Mouse (Mus musculus): ENCODE results near the gene Mapkapk5. TPM values are rescaled to one million over a fixed set of nuclear protein-coding genes. Genes with fewer than 3 reads are reported as not detected.

Mapkapk5 gene
- polyA plus RNA-seq (2017; shearing (Covaris generic)) = 10 to 100 TPM; 23.4 to 26.0 TPM

DNA sequence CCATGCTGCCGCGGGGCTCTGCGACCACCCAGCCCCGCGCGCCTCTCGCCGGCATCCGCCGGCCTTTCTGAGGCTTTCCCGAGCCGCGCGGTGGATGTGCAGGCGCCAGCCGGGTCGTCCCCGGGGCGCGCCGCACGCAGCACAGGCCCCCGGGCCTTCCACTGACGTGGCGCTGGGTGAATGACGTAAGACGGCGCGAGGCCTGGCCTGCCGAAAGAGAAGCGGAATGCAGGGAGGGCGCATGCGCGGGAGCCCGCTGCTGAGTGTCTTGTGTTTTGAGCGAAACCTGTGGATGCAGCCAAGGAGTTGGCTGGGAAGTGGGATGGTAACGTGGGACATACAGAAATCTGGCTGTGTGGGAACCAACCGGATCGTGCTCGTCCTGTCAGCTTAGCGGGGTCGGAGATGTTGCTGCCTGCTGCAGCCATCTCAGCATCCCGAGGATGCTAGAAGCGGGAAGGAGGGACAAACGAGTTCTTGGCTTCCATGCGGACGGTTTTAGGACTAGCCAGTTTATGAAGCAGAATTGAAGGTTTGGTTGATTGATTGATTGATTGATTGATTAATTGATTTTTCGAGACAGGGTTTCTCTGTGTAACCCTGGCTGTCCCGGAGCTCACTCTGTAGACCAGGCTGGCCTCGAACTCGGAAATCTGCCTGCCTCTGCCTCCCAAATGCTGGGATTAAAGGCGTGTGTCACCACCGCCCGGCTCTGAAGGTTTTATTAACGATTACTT is at the start of gene Mapkapk5:
Gene Mapkapk5, minus strand, starts transcription at position 113 of the 737 bp plus-strand sequence.
- ATAC-seq = peak; percentile 89

DNA sequence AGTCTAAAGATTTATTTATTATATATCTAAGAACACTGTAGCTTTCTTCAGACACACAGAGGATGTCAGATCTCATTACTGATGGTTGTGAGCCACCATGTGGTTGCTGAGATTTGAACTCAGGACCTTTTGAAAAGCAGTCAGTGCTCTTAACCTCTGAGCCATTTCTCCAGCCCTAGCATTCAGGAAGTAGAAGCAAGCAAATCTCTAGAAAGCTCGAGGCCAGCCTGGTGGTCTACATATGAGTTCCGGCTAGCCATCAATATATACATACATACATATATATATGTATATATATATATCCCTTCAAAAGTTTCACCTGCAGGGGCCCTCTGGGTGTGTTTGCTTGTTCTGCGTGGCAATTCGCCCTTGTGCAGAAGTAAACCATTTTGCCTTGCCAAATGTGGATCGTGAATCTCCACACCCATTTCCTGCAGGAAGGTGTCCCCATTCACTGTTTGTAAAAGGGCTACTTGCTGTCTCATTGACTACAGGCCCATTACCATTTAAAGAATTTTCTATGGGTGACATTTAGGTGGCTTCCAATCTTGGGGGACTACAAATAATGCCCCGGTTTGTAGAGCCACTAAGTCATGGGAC is 49.1 kb upstream of the Mapkapk5 start:
- no peak for ATAC-seq

DNA sequence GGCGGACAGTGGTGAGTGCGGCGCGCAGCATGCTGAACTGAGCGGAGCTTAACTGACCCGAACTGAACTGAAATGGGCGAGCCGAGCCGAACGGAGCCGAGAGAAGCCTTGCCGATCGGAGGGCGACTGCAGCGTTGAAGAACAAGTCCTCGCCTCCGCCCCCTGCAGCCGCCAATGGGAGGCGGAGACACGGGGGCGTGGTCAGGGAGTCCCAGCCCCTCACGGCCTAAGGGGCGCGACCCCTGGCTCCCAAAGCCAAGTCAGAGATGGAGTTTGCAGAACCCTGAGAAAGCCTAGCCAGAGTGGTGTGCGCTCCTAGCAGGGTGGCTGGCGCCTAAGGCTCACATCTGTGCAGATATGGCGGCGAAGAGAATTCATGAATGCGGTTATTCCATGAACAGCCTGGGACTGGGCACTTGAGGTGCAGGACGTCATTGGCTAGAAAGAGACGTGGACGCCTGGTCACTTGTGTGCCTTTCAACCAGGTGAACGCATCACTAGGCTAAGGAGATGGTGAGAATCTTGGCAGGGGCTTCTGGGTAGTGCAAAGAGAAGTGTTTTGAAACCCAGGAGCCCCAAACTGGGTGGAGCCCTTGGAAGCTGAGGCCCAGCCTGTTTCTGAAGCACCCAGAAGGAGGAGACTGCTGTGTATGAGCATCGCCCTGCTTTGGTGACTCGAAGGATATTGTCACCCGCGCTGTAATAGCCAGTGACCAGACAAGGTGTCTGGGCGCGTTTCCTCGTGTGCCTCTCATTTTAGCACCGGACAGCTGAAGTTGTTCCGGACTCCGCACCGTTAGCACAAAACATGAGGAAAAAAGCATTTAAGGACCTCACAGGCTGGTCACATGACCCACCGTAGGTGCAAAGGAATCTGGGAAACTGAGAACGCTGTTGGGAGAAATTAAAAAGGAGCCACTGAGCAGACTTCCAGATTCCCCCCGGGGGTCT is 48.0 kb upstream of the Mapkapk5 start, which contains the start of gene Aldh2:
Gene Aldh2, minus strand, starts transcription at position 374 of the 951 bp plus-strand sequence.
- peak; percentile 81 for ATAC-seq

DNA sequence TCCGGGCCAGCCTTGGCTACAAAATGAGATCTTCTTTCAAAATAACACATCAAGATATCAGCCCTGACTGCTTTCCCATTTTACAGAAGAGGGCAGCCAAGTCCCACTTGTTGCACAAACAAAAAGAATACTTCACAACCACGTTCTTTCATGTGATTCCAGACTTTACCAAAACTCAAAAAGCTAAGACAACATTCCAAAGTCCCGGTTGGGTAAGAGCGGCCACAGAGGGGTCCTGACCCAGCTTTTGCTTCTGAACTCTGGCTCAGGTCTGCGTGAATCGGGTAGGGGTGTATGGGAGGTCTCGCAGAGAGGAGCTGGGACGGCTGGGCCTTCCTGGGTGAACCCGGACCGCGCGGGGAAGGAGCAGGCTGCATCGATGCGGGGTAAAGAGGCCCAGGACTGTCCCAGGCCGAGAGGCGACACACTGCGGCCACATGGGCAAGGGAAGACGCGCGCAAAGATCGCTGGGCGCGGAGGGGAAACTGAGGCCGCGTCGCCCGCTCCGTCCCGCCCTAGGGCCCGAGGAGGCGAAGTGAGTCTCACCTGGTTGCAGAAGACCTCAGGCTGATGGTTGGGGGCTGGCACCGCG is 47.2 kb upstream of the Mapkapk5 start:
- ATAC-seq = no peak

DNA sequence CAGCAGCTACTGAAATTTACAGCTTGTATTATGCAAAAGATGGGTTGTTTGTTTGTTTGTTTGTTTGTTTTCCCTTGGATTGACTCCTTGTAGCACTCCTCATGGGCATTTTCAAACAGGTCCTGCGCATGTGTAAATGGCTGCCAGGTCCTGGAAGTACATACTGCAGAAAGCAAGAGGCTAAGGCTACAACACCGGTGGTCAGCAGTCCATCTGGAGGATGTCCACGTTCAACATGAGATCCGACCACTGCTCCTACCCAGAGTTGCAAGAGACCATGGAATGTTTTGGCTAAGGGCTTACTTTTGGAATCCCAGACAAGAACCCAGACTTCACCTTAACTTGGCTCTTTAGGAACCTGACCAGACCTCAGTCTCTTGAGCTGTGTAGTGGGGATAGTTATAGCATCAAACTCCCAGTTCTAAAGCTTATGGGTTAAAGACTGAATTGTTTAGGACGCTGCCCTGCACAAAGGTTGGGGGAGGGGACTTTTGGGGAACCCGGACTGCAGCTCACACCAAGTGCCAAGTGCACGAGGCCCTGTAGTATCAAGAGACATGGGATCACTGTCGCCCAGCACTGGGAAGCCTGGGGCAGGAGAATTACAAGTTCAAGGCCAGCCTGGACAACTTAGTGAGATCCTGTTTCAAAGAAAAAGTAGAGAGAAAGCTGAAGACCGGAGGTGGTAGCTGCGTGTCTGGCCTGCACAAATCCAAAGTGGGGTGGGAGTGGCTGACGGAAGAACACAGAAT is 46.5 kb upstream of the Mapkapk5 start:
- no peak for ATAC-seq

DNA sequence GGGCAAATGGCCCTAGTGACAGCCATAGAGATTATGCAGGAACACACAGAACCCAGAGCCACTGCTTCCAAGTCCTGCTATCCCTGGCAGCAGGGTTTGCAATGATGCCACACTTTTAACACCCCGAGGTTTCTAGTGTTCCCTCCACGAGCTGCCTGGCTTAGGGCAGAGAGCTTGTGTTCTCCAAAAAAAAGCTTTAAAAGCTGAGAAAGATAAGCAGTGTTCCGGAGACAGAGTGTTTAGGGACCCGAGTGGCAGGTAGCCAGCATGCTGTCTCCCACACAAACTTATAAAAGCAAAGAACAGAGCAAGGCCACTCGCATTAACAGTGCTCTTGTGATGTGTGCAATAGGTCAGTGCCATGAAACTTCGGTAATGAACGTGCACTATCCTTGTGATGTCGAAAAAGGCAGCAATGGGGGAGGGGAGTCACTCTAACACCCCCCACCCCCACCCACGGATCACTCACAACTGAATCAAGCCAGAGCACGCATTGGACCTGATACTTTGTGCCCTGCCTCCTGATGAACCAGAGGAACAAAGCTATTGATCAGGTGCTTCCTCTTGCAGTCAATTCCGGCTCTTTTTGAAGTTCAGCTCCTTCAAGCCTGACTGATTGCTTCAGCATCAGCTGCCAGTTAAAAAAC is 45.8 kb upstream of the Mapkapk5 start:
- no peak for ATAC-seq

DNA sequence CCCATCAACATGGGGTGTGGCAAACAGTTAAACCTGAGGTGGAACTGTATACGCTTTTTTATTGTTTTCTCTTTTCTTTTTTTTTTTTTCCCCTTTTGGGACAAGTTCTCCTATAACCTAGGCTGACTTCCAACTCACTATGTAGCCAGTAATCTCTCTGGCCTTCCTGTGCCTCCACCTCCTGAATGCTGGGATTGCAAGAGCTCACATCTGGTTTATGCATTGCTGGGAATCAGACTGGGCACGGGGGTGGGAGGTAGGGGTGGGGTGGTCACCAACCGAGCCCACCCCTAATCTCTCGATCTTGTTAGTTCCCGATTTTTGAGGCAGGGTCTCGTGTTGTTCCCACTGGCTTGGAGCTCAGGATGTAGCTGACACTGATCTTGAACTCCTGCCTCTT is 44.2 kb upstream of the Mapkapk5 start:
- no peak for ATAC-seq

DNA sequence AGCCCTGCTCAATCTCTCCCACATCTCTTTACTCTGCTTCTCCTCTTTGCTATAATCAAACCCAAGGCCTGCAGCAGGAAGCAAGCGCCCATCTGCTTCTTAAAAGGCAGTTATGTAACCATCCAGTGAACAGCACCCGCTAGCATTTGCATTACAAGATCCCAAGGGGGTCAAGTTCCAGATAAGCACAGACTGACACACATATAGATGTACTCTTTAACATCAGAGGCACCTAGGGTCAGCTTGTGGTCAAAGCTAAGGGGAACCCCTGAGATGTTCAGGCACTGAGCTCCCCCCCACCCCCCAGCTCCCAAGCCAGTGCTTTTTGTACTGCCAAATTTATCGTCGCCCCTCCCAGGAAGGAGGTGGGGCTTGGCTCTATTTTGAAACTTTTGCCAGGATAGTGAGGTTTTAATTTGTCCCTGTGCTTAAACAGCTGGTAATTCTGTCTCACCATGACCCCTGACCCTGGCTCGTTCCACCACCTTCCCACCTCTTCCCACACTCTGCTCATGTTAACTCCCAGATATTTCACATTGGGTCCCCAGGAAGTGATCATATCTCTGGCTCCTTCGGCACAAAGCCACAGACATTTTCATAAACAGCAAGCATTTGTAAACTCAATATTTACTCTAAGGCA is 40.8 kb upstream of the Mapkapk5 start:
- peak; percentile 28 for ATAC-seq

DNA sequence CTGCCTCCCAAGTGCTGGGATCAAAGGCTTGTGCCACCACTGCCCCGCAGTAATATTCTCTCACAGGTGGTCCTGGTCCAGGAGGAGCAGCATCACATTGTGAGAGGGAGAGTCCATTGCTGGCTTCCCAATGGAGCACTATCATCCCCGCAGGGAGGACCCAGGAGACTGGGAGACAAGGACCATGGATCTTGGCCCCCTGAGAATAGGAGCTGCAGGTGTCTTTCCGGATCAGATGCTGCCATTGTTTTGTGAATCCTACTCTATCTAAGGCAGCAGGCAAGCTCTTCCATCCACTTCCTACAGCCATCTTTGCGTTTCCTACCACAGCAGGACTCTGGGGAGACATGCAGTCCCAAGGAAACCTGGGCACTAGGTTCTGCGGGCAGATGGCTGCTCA is 40.0 kb upstream of the Mapkapk5 start:
- ATAC-seq = no peak

DNA sequence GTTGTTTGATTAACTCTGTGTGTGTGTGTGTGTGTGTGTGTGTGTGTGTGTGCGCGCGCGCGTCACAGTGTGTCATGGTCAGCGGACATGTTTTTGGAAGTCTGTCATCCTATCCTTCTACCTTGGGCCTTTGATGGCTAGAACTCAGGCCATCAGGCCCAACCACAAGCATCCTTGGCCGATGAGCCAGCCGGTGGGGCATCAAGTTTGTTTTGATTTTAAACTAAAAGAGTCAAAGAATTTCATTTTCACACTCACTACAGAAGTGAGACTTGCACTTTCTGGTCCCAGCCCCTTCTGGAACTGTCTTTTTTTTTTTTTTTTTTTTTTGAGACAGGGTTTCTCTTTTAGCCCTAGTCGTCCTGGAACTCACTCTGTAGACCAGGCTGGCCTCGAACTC is 39.3 kb upstream of the Mapkapk5 start:
- no peak for ATAC-seq

DNA sequence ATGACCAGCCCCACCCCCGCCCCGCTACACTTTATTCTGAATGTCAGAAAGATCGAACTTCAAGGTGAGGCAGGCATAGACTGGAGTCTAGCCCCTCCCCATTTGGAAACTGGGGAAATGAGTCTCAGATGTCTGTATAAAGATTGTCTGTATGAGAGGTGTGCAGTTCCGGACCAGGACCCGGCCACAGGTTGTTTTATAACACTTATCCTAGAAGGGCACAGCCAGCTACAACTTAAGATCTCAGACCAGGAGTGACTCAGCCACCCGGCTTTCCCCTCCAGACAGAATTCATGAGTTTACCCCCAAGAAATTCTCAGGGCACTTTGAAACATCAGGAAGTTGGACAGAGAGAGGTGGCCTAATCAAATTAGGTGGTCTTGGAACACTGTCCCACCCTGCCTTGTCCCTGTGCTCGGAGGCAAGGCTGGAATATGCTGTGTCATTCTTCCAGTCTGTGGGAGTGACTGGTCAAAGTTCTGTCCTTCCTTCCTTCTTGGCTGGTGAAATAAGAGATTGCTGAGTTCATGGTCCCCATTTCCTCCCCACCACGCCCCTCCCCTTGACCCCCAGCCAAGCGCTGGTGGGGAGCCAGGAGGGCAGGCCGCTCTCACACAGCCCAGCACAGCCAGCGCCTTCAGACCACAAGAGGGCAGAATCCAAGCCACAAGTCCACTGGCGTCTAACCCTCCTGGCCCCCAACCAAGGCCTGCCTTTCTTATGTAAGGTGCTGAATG is 38.2 kb upstream of the Mapkapk5 start:
- no peak for ATAC-seq

DNA sequence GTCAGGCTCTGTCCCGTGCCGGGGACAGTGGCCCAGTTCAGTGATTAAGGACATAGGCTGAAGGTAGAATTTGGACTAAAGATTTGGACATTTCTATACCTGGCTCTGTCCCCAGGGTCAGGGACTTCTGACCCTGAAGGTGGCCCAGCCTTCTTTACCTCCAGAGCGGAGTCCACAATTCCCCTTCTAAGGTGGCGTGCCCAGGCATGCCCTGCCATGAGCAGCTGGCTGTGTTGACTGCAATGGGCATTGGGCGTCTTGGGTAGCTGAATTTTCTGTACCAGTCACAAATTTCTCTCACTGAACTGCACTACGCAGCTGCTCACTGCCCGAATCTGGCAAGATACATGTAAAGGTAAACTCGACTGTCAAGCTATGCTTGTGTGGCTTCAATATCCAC is 36.2 kb upstream of the Mapkapk5 start:
- no peak for ATAC-seq

DNA sequence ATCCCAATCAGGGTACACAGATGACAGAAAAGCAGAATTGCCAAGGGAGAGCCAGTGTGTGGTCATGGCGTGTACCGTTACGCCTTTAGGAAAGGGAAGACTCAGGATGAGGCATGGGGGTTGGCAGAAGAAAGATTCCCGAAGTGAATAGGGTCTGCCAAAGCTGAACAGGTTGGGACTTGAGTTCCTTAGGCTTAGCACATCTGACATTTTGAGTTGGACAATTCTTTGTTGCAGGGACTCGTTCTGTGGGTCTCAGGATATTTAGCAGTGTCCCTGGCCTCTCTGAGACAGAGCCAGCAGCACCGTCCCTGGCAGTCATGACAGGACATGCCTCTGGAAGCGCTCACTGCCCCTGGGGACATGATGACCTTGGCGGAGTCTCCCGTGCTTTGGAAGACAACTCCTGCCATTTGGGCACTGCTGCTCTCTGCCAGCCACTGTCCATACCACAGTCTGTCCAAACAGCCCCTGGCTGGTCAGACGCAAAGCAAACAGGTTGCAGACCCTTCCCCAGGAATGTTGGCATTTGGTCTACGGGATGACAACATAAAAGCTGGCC is 31.3 kb upstream of the Mapkapk5 start:
- no peak for ATAC-seq

DNA sequence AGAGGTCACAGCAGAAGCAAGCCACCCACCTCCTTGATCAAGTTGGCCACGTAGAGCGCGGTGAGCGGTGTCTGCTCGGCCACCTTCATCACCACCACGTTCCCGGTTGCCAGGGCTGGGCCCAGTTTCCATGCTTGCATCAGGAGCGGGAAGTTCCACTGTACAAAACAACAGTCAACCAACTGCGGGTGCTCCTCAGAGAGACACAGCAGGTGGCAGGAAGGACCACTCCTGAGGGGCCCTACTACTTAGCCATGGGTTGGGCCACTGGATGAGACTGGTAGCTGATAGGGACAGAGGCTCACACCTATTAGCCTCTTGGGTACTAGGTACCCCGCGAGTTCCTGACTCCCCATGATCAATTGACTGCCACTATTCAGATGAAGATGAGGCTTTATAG is 30.2 kb upstream of the Mapkapk5 start:
- no peak for ATAC-seq

DNA sequence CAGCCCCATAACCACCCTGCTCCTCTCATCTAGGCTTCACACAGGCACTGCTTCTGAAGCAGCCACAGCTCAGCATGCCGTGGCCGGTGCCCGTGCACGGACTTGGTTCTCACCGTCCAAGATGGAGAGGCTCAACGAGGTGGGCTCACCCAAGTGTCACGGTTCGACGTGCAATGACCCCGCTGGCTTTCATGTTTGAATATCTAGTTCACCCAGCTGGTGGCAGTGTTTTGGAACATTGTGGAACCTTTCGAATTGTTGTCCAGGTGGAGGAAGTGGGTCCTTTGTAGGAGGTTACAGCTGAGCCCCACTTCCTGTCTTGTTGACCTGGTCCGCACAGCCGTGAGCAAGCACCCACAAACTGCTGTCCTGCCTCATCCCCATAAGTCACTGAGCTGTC is 28.4 kb upstream of the Mapkapk5 start:
- ATAC-seq = no peak

DNA sequence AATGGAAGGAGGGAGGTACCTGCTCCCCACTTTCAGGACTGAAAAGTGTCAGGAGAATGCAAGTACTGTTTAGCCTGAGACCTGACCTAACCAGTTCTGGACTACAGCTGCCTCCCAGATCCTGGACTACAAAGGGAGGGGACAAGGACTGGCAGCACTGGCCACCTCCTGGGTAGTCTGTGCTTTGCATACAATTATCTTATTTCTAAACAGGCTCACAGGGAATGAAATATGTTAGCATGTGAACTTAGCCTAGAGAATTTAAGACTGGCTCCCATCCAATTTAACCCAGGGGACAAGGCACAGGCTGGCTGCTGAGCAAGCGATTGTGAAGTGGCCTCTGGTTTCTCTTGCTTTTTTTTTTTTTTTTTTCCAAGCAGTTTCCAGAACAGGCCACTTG is 25.1 kb upstream of the Mapkapk5 start:
- no peak for ATAC-seq

DNA sequence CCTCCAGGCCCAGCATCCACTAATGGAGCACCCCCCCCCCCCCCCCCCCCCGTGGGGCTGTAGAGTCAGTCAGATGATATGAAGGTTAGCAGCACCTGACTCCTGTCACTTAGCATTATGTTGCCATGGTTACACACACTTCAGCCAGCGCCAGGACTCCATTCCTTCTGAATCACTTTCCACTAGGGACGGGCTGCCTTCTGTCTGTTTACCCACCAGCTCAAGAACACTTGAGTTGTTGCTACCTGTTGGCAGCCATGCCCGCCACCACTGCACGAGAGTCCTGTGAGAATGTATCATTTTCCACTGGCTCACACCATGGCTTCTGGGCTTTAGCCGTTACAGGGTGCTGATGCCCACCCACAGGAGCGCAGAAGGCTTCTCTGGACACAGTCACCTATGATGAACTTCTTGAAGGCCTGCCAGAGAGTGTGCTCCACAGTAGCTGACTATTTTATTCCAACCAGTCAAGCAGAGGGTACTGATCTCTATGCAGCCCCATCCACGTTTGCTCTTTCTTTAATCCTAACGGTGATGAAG is 24.2 kb upstream of the Mapkapk5 start:
- no peak for ATAC-seq

DNA sequence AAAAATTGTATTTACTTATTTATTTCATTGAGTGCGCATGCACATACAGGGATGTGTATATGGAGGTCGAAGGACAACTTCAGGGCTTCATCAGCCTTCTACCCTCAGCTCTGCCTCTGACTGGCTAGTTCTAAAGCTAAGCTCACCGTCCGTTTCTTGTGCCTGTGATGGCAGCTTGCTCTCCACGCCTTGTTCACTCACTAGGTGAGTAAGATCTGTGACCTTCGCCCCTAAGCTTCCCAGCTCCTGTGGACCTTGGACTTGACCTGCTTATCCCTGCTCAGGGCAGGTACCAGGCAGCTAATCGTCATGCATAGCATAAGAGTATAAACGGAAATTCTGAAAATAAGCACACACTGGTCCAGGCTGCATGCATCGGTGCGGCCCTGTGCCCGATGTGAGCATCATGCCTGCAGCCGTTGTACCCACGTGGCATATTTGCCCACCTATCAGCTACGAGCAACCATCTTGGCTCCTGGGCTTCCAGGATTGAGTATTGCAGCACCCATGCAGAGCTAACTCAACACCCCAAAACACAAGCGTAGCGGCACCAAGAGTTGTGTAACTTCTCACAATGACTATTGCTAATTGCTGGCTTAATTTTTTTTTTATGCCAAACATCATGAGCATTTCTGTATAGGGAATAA is 20.5 kb upstream of the Mapkapk5 start:
- ATAC-seq = no peak

DNA sequence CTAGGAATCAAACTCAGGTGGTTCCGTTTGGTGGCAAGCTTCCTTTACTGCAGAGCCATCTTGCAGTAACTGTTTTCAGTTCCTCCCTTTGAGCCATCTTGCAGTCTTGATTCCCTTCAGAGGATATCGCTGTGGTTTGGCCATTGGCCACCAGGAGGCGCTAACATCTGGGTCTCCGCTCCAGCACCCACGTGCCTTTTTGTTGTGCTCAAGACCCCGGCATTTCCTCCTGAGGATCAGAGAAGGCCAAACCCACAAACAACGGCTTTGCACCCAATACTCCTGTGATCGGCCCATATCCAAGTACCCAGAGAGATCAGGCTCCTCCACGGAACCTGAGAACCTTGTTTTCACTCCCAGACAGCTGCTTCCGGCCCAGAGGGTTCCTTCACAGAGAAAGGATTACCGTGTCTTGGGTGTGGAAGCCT is 18.8 kb upstream of the Mapkapk5 start:
- peak; percentile 71 for ATAC-seq

Measured in activated CD4-positive, CD25-positive, alpha-beta regulatory T cell, adult 4 months (primary cell).